Mouse (Mus musculus) hindbrain, postnatal 0 days (tissue): ENCODE measurements at regions not wholly inside any gene's neighbourhood (a gene's known extent, or its start where the extent isn't known, plus 50 kb on each side); places are given as distances from the start of the nearest gene placed in this dataset.

Experiments
- ATAC-seq: fragments of 200-750 bp; cut with Nextera tagmentation; 2 replicates; pipeline ENCODE4 v1.8.0; 2017; ENCODE audit warnings: mild to moderate bottlenecking, moderate TSS enrichment, moderate library complexity
- DNase-seq: peaks from one replicate; pipeline ENCODE4 v3.0.0-alpha.2; 2015; ENCODE audit warnings: low spot score
- H3K27ac ChIP-seq: fragments of 300-500 bp; sonication (generic); 2 replicates; pipeline ENCODE4 v1.5.1; 2014; ENCODE audit warnings: mild to moderate bottlenecking
- H3K27me3 ChIP-seq: fragments of 300-500 bp; sonication (generic); 2 replicates; pipeline ENCODE4 v1.6.1; 2014; ENCODE audit warnings: low read length, mixed read lengths; ENCODE audit not compliant: insufficient read depth
- H3K36me3 ChIP-seq: fragments of 300-500 bp; sonication (generic); 2 replicates; pipeline ENCODE4 v1.6.1; 2014; ENCODE audit warnings: low read length, mixed read lengths; ENCODE audit not compliant: insufficient read depth
- H3K4me1 ChIP-seq: fragments of 300-500 bp; sonication (generic); 2 replicates; pipeline ENCODE4 v1.6.1; 2014; ENCODE audit warnings: antibody characterized with exemption, low read length, mixed read lengths; ENCODE audit not compliant: insufficient read depth
- H3K4me2 ChIP-seq: fragments of 300-500 bp; sonication (generic); 2 replicates; pipeline ENCODE4 v1.6.1; 2014; ENCODE audit warnings: low read depth, mild to moderate bottlenecking, low read length, moderate library complexity, mixed read lengths
- H3K4me3 ChIP-seq: fragments of 300-500 bp; sonication (generic); 2 replicates; pipeline ENCODE4 v1.5.1; 2014; ENCODE audit warnings: low read length
- H3K9ac ChIP-seq: fragments of 300-500 bp; sonication (generic); replicated peaks from 2 replicates; pipeline ENCODE4 v1.6.1; 2014; ENCODE audit warnings: mild to moderate bottlenecking, low read length, moderate library complexity, mixed read lengths
- H3K9me3 ChIP-seq: fragments of 300-500 bp; sonication (generic); 2 replicates; pipeline ENCODE4 v1.6.1; 2016; ENCODE audit warnings: low read length, mixed read lengths
- CTCF ChIP-seq: IDR thresholded peaks from 2 replicates; pipeline ENCODE4 v1.5.1; 2016; ENCODE audit warnings: antibody characterized with exemption, control low read depth, low read depth
- WGBS: fragments of 180-500 bp; shearing (Covaris S2); extraction: QIAGEN DNeasy Blood & Tissue Kit; methylation state at CpG from one replicate; pipeline ENCODE4 v1.1.7; 2014; 5-methylcytosine and 5-hydroxymethylcytosine counted together

- TF ChIP-seq CTCF = no peak
- no peaks in the 10 kb centered on the region for H3K36me3 ChIP-seq
- H3K4me1 ChIP-seq = no peaks in the 10 kb centered on the region
- ATAC-seq (no peak), DNase-seq (no peak)
- no peak overlapping the region for H3K4me2 ChIP-seq
- H3K4me3 ChIP-seq = no peak overlapping the region
- 70% methylated on average over 3 of the region's 3 CpGs for WGBS
- H3K27ac ChIP-seq = no peak overlapping the region
- no peaks in the 10 kb centered on the region for H3K9me3 ChIP-seq
- no peak overlapping the region for H3K9ac ChIP-seq
- no peaks in the 10 kb centered on the region for H3K27me3 ChIP-seq
These were observed 297.6 kb downstream of the Htr7 start for GRCm38 (mm10) chr19:35759701-35760100.

- H3K27me3 ChIP-seq = no peaks in the 10 kb centered on the region
- DNase-seq = no peak
- H3K9ac ChIP-seq = no peak overlapping the region
- no peak overlapping the region for H3K4me3 ChIP-seq
- H3K9me3 ChIP-seq = no peaks in the 10 kb centered on the region
- WGBS = 82% methylated on average over 1 of the region's 1 CpGs
- ATAC-seq = no peak
- no peak overlapping the region for H3K4me2 ChIP-seq
- no peak for TF ChIP-seq CTCF
- H3K4me1 ChIP-seq = no peaks in the 10 kb centered on the region
- no peaks in the 10 kb centered on the region for H3K36me3 ChIP-seq
- no peak overlapping the region for H3K27ac ChIP-seq
These were observed 301.8 kb downstream of the Htr7 start for GRCm38 (mm10) chr19:35755494-35755893.

GRCm38 (mm10) chr19:35735754-35736153, 321.6 kb downstream of the Htr7 start:
- 76% methylated on average over 4 of the region's 4 CpGs for WGBS
- no peak overlapping the region for H3K27ac ChIP-seq
- ATAC-seq (no peak), DNase-seq (no peak)
- no peaks in the 10 kb centered on the region for H3K36me3 ChIP-seq
- no peaks in the 10 kb centered on the region for H3K27me3 ChIP-seq
- no peaks in the 10 kb centered on the region for H3K4me1 ChIP-seq
- H3K9me3 ChIP-seq = no peaks in the 10 kb centered on the region
- H3K9ac ChIP-seq = no peak overlapping the region
- no peak overlapping the region for H3K4me3 ChIP-seq
- no peak for TF ChIP-seq CTCF
- no peak overlapping the region for H3K4me2 ChIP-seq

GRCm38 (mm10) chr19:35728436-35729060, 328.8 kb downstream of the Htr7 start:
- no peak overlapping the region for H3K4me2 ChIP-seq
- H3K9ac ChIP-seq = no peak overlapping the region
- no peaks in the 10 kb centered on the region for H3K9me3 ChIP-seq
- DNase-seq = no peak
- TF ChIP-seq CTCF = no peak
- H3K36me3 ChIP-seq = no peaks in the 10 kb centered on the region
- no peaks in the 10 kb centered on the region for H3K27me3 ChIP-seq
- ATAC-seq = no peak
- no peak overlapping the region for H3K4me3 ChIP-seq
- 56% methylated on average over 3 of the region's 3 CpGs for WGBS
- no peaks in the 10 kb centered on the region for H3K4me1 ChIP-seq
- H3K27ac ChIP-seq = no peak overlapping the region
